Mouse (Mus musculus): ENCODE results near the gene Olfr70.

Olfr70 gene

GRCm38 (mm10) chr4:43653161-43654015, 47.2 kb downstream of the Olfr70 start, which contains the start of gene Spag8:
Gene Spag8 (minus strand): TSS chr4:43653594.
- DNase-seq, result peak; percentile 44

- DNase-seq, result no peak
These were observed 47.9 kb downstream of the Olfr70 start for GRCm38 (mm10) chr4:43652726-43653125.

- DNase-seq, result no peak
These were observed 50.8 kb downstream of the Olfr70 start for GRCm38 (mm10) chr4:43649783-43650182.
